Mouse (Mus musculus) layer of hippocampus, adult 18-20 months (tissue): ENCODE measurements around the gene Spata31d1a. TPM values are rescaled to one million over a fixed set of nuclear protein-coding genes. Genes with fewer than 3 reads are reported as not detected.
A peak's percentile ranks its signal among the peaks of the same experiment; 100 is the strongest.
"Not testable (repeated sequence)": the region's sequence is repeated elsewhere in the genome, so short reads cannot be mapped to it uniquely, and the experiment has no call there.

Experiments used
- DNase-seq, 2 experiments: peaks; one replicate each; pipeline ENCODE4 v3.0.0; 2022; ENCODE audit warnings: low spot score in 2 of 2
- long read RNA-seq: library from polyadenylated mRNA; stranded (forward); transcript quantifications from one replicate; pipeline ENCODE4 v2.0.0, GENCODE M21; 2021
- total RNA-seq, 2 experiments: library from RNA; stranded (reverse); gene quantifications; 2 replicates each; pipeline ENCODE4 v1.2.3; 2021

The Spata31d1a gene
- under 1 TPM; 0.53 to 0.57 TPM for total RNA-seq
- long read RNA-seq: 0 reads

DNA sequence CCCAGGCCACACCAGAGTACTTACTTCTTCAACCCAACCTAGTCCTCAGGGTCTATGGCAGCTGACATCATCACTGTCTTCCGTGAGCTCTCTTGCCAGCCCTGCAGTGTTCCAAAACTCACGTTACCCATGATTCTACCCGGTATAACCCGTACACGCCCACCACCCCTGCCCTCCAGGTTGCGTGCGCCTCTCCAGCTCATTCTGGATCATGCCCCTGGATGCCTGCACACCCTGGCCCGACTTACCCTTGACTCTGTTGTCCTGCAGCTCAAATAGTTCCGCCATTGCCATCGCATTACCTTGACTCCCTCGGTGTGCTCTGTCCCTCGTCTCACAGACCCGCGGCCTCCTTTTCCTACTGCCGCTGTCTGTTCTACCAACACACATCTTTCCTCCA lies at the start of gene Spata31d1a:
Gene Spata31d1a (minus strand): TSS at position 101 of the 400 bp plus-strand sequence.
- DNase-seq: no peak

DNA sequence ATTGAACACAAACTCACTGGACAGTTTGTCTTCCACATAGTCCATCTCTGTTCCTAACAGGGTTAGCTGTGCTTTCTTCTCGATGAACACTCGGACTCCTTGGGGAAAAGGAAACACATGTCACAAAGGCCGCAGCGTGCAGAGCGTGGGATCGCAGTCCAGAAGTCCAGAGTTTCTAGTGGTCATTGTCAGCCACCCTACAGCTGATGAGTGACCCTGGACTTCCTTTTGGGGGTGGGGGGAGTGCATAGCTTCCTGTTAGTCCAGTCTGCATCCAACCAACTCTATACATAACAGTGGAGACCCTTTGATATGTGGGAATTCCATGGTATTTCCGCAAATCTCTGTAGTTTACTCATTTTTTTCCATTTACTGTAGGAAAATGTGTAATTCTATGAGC lies 46.8 kb upstream of the Spata31d1a start:
- DNase-seq: no peak

- no peak for DNase-seq
These were observed 40.2 kb upstream of the Spata31d1a start for GRCm38 (mm10) chr13:59750310-59750709.

DNA sequence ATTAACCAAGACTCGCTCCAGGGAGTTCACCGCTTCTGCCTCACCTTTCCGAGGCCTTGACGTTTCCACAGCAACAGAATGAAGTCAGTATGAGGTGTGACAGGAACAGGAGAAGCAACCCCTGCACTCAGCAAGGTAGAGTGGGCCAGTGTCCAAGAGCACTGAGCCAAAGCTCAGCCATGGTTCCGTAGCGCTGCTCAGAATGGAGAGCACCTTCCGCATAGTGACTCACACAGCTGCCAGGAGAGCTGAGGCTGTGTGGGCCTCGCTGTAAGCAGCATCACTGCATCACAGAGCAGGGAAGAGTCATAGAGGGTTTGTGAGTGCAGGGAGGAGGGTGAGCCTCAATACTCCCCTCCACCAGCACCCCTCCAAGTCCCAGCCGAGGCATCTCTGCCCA lies 36.6 kb upstream of the Spata31d1a start, which contains the start of gene 1700014D04Rik:
Gene 1700014D04Rik (minus strand): TSS at position 42 of the 400 bp plus-strand sequence.
- DNase-seq: peak in 1 of 2 experiments; percentile 35

DNA sequence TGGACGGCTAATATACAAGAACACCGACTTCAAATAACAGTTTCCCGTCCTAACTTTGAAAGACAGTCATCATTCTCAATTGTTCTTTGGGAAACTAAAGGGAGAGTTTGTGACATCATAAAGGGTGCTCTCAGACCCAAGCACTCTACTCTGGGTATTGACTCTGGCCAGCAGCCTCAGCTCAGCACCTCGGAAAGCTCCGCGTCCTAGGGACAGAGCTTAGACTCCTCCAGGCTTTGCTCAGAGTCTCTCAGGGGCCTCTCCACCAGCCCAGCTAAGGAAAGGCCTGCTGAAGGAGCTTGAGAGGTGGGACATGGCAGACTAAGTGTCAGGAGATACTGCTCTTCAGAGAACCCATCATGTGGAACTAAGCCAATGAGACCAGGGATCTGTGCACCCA lies 36.0 kb upstream of the Spata31d1a start:
- no peak for DNase-seq

- DNase-seq: no peak
These were observed 35.3 kb upstream of the Spata31d1a start for GRCm38 (mm10) chr13:59745462-59745861.

GRCm38 (mm10) chr13:59741697-59742096 lies 31.6 kb upstream of the Spata31d1a start:
- DNase-seq: no peak

DNA sequence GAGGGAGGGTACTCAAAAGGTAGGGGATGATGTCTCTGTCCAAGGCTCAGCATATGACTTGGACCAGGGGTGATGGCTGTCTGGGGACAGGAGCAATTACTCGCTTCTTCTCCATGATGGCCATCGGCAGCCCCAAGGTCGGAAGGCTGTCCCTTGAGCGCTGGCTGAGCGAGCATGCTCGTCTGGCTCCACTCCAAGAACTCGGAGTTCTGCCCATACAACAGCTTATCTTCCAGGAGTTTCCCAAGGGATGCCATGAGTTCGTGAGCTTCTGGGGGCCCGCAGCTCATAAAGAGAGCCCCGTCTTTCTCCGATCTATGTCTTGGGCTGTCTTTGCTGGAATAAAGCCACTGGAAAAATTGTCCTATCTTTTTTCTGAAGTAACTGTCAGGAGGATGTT lies 31.0 kb upstream of the Spata31d1a start:
- DNase-seq: no peak

DNA sequence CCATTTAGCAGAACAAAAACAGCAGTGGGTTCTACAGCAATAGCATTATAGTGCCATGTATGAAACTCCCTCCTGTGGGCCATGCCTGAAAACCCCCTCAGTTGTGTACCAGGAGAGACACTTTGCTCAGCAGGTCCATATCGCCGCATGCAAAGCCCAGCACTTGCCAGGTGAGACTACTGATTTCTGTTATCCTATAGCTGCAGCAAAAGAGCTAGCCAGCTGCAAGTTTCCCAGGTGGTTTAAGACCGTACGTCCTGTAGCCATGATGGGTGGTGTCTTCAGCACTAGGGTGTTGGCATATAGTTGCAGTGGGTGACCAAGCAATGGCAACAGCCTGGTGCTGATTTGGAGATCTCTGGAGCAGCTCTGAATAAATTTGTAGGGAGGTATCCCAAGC lies 29.3 kb upstream of the Spata31d1a start:
- no peak for DNase-seq

GRCm38 (mm10) chr13:59738455-59738854 lies 28.3 kb upstream of the Spata31d1a start:
- DNase-seq: no peak

- no peak for DNase-seq
These were observed 25.1 kb upstream of the Spata31d1a start for GRCm38 (mm10) chr13:59735190-59735589.

GRCm38 (mm10) chr13:59734347-59734746 lies 24.2 kb upstream of the Spata31d1a start:
- not testable (repeated sequence) for DNase-seq

DNA sequence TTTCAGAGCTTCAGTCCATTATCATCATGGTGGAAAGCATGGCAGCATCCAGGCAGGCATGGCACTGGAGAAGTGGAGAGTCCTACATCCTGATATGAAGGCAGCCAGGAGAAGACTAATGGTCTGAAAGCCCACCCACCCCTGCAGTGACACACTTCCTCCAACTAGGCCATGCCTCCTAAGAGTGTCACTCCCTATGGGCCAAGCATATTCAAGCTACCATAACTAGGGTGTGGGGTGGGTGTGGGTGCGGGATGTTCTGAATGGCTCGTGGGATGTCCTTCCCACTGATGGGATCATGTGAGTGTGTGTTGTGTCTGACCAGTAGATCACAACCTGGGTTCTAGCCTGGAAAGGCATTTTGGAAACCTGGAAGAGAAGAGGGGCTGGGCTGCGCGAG lies 23.8 kb upstream of the Spata31d1a start:
- DNase-seq: no peak

- no peak for DNase-seq
These were observed 21.5 kb upstream of the Spata31d1a start, which contains the start of gene Spata31d1d for GRCm38 (mm10) chr13:59731652-59732051. Spata31d1d (minus strand) TSS chr13:59731752.

DNA sequence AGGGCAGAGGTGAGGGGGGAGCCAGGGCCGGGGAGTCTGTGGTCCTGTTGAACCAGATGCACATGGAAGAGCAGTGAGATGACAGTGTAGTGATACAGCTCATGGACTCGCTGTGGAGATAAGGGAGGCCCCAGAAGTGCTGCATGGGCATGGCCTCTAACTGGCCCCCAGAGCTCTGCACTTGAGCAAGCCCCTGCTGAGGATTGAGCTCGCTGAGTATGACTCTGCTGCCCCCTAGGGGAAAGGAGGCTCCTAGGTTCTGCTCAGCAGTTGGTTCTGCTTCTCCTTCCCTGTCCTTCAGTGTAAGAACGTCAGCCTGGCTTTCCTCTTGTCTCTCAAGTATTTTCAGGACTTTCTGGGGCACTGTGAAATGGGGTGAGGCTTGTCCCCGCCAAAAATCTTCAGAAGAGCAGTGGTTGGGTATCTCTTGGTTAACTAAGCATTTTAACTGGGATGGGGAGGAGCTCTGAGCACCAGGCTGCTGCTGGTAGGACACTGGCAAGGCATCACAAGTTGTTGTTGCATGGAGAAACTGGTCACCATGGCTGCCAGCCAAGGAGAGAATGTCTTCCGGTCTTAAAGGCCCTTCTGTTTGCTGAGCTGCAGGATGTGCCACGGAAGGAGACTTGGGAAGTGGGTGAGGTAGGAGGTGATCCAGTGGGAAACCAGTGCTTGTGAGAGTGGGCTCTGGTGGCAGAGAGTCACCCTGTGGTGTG lies 18.4 kb upstream of the Spata31d1a start:
- DNase-seq: peak; percentile 79 to 91

- no peak for DNase-seq
These were observed 16.2 kb upstream of the Spata31d1a start for GRCm38 (mm10) chr13:59726139-59726867.

DNA sequence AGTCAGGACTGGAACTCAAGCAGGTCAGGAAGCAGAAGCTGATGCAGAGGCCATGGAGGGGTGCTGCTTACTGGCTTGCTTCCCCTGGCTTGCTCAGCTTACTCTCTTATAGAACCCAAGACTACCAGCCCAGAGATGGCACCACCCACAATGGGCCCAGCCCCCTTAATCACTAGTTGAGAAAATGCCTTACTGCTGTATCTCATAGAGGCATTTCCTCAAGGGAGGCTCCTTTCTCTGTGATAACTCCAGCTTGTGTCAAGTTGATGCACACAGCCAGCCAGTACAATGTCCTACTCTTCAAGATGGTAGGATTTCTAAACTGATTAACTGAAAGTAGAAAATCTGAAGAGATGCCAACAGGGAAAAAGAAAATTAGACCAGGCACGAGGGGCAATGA lies 12.0 kb upstream of the Spata31d1a start:
- DNase-seq: not testable (repeated sequence)

GRCm38 (mm10) chr13:59719475-59719874 lies 9.3 kb upstream of the Spata31d1a start:
- DNase-seq: no peak

DNA sequence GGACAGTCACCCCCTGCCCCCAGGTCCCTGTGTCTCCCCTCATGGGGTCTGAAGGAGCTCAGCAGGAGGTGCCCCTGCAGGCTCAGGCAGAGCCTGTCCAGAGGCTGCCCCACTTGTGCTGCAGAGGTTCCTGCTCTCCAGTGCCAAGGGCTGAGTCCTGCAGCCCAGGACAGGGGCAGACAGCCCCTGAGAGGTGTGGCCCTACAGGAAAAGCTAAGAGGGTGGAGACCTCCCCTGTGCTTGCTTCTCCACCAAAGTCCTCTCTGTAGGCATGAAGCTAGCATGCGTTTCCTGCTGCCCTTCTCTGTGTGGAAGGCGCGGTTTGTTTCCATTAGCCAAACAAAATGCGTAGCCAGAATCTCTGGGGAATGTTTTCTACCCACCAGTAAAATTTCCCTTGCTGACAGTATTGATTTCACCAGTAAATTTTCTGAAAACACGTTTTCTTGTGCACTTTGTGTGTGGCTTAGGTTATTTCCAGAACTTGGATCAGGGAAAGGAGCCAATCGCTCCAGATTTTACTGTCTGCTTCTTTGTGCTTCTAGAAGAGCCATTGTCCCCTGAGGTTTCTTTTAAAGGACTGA lies 8.8 kb upstream of the Spata31d1a start:
- not testable (repeated sequence) for DNase-seq

GRCm38 (mm10) chr13:59713710-59714109 lies 3.6 kb upstream of the Spata31d1a start:
- no peak for DNase-seq

DNA sequence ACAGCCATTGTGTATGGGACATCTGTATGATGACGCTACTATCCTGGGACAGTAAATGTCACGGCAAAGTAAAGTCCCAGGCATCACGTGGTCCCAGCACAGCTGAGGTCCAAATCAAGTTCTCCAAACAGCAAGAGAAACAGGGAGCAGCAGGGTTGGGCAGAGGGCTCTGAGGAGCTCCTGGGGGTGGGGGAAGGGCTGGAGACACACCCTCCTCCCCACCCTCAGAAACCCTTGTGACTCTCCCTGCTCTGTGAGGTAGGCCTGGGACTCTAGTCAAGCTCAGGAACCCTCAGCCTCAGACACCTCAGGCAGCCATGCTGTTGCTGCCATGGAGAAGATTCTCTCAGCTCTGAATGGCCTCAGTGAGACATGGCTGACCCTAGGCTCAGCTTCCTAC lies 1.9 kb upstream of the Spata31d1a start, which contains the start of gene Spata31d1b:
Gene Spata31d1b (plus strand): TSS at position 301 of the 400 bp plus-strand sequence.
- not testable (repeated sequence) for DNase-seq

DNA sequence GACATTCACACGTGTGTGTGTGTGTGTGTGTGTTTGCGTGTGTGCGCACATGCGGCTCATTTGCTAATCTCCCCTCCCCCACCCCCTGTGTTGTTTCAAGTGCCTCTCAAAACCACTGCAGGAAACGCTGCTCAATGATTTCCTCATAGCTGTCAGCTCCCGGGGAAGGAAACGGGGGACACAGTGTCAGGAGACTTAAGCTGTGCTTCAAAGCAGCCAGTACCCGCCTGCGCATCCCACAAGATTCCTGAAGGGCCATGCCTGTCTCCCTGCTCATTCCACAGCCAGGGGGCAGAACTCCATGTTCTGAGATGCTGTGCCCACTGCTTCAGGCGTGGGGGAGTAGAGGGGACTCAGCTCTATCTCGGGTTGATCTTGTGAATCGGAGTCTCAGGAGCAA lies 5.6 kb downstream of the Spata31d1a start:
- DNase-seq: peak; percentile 22 to 33
